Mouse (Mus musculus) brain, embryonic 14.5 days (tissue): ENCODE data around the gene Chrnd. TPM values are rescaled to one million over a fixed set of nuclear protein-coding genes. Genes with fewer than 3 reads are reported as not detected.

ENCODE experiments used
- DNase-seq: peaks from one replicate; pipeline ENCODE4 v3.0.0-alpha.2; 2011; ENCODE audit warnings: low read depth
- CTCF ChIP-seq: fragments of 200-500 bp; IDR thresholded peaks from 2 replicates; pipeline ENCODE4 v1.5.1; 2012; ENCODE audit warnings: inconsistent platforms, mild to moderate bottlenecking, moderate library complexity, borderline replicate concordance; ENCODE audit not compliant: insufficient read depth, insufficient read length; ENCODE audit errors: extremely low read depth
- POLR2A ChIP-seq: fragments of 200-500 bp; IDR thresholded peaks from 2 replicates; pipeline ENCODE4 v1.6.1; 2012; ENCODE audit warnings: mild to moderate bottlenecking, inconsistent platforms, borderline replicate concordance; ENCODE audit not compliant: poor library complexity, insufficient read depth, insufficient read length, severe bottlenecking; ENCODE audit errors: extremely low read depth
- polyA plus RNA-seq: library from polyadenylated mRNA; depleted of rRNA; stranded (reverse); fragments of >200 nt; gene quantifications from 2 replicates; pipeline ENCODE4 v1.2.3, GENCODE M21; 2012; rRNA removed

Gene Chrnd
- polyA plus RNA-seq: 0.07 and 0.14 TPM in 2 replicates

GRCm38 (mm10) chr1:87190429-87190828 lies at the start of gene Chrnd:
Gene Chrnd (plus strand): TSS chr1:87190607.
- no peak for TF ChIP-seq CTCF
- no peak for TF ChIP-seq POLR2A
- DNase-seq: no peak

DNA sequence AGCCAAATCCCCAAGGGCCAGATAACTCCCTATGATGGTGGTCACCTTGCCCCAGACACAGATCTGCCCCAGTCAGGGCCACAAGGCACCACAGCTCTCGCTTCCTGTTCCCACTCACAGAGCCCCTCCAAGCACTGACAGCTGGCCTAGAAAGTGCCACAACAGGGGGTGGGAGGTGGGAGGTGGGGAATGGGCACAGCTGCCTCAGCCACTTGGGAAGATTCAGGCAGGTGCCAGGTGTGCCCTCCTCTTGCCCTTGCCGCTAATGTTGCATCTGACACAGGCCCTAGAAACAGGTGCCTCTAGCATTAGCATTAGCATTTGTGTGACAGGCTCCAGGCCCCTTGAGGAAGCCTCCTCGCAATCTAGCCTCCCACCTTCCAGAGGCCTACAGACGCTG lies 48.9 kb upstream of the Chrnd start:
- TF ChIP-seq CTCF (no peak), POLR2A (no peak)
- no peak for DNase-seq

- peak; percentile 77 for DNase-seq
Measured at GRCm38 (mm10) chr1:87142456-87142855, 48.0 kb upstream of the Chrnd start.

DNA sequence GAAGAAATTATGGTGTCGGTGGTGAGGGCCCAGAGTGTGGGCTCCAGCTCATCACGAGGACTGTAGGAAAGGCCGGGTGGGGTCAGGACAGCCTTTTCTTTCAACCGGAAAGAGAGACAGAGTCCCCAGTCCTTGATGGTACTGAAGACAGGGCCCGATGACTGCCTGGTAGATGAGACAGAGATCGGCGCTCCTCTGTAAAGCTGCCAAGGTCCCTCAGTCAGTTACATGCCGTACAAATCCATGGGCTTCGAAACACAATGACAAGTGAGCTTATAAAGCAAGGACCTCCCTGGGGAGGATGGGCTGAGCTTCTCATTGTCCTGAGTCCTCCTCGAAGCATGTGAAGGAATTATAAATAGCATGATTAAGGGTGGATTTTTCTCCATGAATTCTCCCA lies 47.3 kb upstream of the Chrnd start:
- TF ChIP-seq POLR2A: no peak
- TF ChIP-seq CTCF: no peak
- peak; percentile 39 for DNase-seq

More at GRCm38 (mm10) chr1:87142456-87142855, 48.0 kb upstream of the Chrnd start:
- TF ChIP-seq CTCF: no peak
- no peak for TF ChIP-seq POLR2A

DNA sequence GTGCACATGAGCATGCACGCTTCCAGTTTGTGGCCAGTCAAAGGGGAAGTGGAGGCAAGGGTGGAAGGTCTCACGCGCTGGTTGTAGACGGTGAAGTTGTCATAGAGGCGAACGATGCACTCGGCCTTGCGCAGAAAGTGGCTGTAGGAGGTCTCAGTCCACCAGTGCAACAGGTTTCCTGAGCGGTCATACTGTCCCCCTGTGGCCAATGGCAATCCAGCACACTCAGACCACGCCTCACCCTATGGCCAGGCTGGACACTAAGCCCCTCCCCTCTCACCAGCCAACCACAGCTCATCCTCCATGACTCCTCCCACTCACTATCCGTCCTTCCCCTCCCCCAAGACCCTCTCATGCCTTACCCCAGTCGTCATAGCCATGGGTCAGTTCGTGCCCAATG lies 41.0 kb upstream of the Chrnd start:
- DNase-seq: no peak
- TF ChIP-seq CTCF (no peak), POLR2A (no peak)

GRCm38 (mm10) chr1:87151286-87151685 lies 39.1 kb upstream of the Chrnd start:
- TF ChIP-seq CTCF (no peak), POLR2A (no peak)
- DNase-seq: no peak

DNA sequence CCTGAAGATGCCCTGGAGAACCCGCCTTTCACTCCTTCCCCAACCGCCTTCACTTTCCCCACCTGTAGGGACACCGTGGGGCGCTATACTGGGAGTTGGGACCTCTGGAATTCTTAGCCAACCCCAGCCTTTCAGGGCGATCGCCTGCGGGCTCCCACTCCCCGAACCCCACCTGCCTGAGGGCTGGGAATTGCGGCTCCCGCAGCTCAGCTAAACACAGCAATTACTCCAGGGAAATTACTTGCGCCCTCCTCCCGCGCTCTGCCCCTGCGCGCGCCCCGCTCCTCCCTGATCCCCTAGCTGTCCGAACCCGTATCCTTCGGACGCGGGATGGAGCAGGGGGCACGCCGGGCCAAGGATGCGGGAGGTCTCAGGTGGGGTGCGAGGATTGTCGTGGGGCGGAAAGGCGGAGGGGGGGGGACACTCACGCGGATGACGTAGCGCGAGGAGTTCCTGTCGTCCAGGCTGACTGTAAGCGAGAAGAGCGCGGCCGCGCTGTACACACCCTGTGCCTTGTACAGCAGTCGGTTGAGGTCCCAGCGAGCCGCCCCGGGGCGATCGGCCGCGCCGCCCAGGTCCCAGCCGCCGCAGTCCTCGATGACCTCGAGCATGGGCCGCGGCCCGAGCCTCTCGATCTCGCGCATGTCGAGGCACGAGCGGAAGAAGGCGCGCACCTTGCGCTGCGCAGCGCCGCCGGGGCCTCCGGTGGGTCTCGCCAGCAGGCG lies 36.5 kb upstream of the Chrnd start:
- no peak for DNase-seq
- TF ChIP-seq POLR2A (no peak), CTCF (no peak)

GRCm38 (mm10) chr1:87154501-87155120 lies 35.8 kb upstream of the Chrnd start:
- DNase-seq: no peak
- TF ChIP-seq CTCF (no peak), POLR2A (no peak)

DNA sequence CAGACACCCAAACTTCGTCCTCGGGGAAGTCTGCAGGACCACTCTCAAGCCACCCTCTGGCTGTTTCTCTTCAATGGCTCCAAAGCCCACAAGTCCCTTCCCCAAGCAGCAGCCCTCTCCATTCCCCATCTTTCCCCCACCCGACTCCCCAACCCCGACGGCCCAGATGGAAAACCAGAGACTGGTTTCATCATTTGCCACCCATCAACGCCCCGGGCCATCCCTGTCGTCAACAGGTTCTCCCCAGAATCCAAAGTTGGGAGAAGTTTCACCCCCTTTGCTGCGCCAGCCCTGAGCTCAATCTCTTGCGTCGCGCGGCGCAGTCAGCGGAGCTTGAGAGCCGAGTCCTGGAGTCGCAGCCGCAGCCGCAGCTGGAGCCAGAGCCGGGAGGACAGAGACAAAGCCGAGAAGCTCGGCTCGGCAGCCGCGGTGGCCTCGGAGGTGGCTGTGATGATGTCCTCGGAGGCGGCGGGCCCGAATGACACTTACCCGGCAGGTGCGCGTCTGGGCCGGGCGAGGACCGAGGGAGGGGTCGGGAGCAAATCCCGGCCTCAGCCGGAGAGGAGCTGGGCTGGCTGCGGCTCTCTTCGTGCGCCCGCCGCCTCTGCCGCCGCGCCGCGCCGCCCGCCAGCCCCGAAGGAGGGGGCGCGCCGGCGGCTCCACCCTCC lies 34.7 kb upstream of the Chrnd start:
- DNase-seq: peak; percentile 71
- TF ChIP-seq POLR2A (0 out of 2 replicates have a peak, but pooled peaks have one; percentile 15), CTCF (no peak)

- DNase-seq: no peak
Measured at GRCm38 (mm10) chr1:87156199-87156587, 34.2 kb upstream of the Chrnd start, which contains the start of gene Ecel1. Gene Ecel1 (minus strand): TSS chr1:87156521.

GRCm38 (mm10) chr1:87159396-87159795 lies 31.0 kb upstream of the Chrnd start:
- TF ChIP-seq POLR2A (no peak), CTCF (no peak)
- DNase-seq: no peak

More at GRCm38 (mm10) chr1:87156199-87156587, 34.2 kb upstream of the Chrnd start, which contains the start of gene Ecel1:
- TF ChIP-seq POLR2A (no peak), CTCF (no peak)

GRCm38 (mm10) chr1:87164164-87164795 lies 26.1 kb upstream of the Chrnd start:
- DNase-seq: peak; percentile 64
- TF ChIP-seq POLR2A: no peak
- no peak for TF ChIP-seq CTCF

DNA sequence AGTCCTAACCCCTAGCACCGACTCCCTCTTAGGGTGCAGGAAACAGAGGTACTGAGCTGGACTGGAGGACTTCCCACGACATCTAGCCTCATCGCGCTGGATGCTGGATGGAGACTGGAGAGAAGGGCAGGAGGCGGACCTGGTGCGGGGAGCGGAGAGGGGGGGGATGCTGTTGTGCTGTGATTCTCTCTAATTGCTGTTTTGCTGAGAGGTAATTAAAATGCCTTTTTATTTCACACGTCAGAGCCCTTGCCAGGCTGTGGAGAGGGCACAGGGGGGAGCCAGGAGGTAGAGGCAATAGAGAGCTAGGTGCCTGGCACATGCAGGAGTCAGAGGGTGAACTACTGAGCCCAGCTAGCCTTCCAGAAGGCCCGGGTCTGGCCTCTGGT lies 25.6 kb upstream of the Chrnd start:
- peak; percentile 67 for DNase-seq
- TF ChIP-seq CTCF (no peak), POLR2A (no peak)
